Mouse (Mus musculus) G1E (cell line): ENCODE results near the gene Pmel. TPM values are rescaled to one million over a fixed set of nuclear protein-coding genes. Genes with fewer than 3 reads are reported as not detected.
A peak's percentile ranks its signal among the peaks of the same experiment; 100 is the strongest.

ENCODE experiments used
- ATAC-seq: 2 replicates; pipeline ENCODE4 v1.8.0; 2016; ENCODE audit warnings: mild to moderate bottlenecking; ENCODE audit not compliant: insufficient number of reproducible peaks, poor library complexity, low FRiP score, severe bottlenecking; ENCODE audit errors: extremely low read depth
- DNase-seq: peaks from one replicate; pipeline ENCODE4 v3.0.0; 2012; ENCODE audit warnings: low spot score
- H3K27me3 ChIP-seq: 2 replicates; pipeline ENCODE4 v1.6.1; 2012; ENCODE audit warnings: mild to moderate bottlenecking, low read length, inconsistent platforms; ENCODE audit not compliant: insufficient read depth
- H3K36me3 ChIP-seq: replicated peaks from 2 replicates; pipeline ENCODE3; 2012; ENCODE audit warnings: mild to moderate bottlenecking, inconsistent platforms
- H3K4me1 ChIP-seq: 2 replicates; pipeline ENCODE4 v1.6.1; 2012; ENCODE audit warnings: low read depth, low read length, inconsistent platforms, mixed read lengths; ENCODE audit not compliant: insufficient read depth
- H3K4me3 ChIP-seq: 2 replicates; pipeline ENCODE4 v1.5.1; 2012; ENCODE audit warnings: low read depth, mild to moderate bottlenecking, inconsistent platforms, low read length, moderate library complexity, mixed read lengths
- H3K9me3 ChIP-seq: replicated peaks from 2 replicates; pipeline ENCODE4 v1.6.1; 2012; ENCODE audit warnings: inconsistent platforms
- CTCF ChIP-seq: IDR thresholded peaks from 2 replicates; pipeline ENCODE4 v1.5.1; 2012; ENCODE audit warnings: low read depth, low read length, inconsistent platforms, mixed read lengths
- GATA1 ChIP-seq: IDR thresholded peaks from 2 replicates; pipeline ENCODE4 v1.6.1; 2012; ENCODE audit warnings: borderline replicate concordance, low read length, inconsistent platforms, mixed read lengths
- GATA2 ChIP-seq: IDR thresholded peaks from 2 replicates; pipeline ENCODE4 v1.6.1; 2012; ENCODE audit warnings: low read depth, low read length, inconsistent platforms, borderline replicate concordance
- POLR2AphosphoS5 ChIP-seq: IDR thresholded peaks from 2 replicates; pipeline ENCODE4 v1.6.1; 2012; ENCODE audit warnings: low read depth, low read length, inconsistent platforms; ENCODE audit not compliant: insufficient replicate concordance
- TAL1 ChIP-seq: conservative IDR thresholded peaks from 2 replicates; pipeline ENCODE4 v1.6.1; 2012; ENCODE audit warnings: low read depth, low read length, inconsistent platforms, mixed read lengths
- polyA plus RNA-seq: library from polyadenylated mRNA; stranded (reverse); fragments of >175 nt; gene quantifications from 2 replicates; pipeline ENCODE4 v1.2.3, GENCODE M21; 2012
- total RNA-seq, 2 experiments: library from RNA; stranded (forward) in 1 of 2; stranded (reverse) in 1 of 2; fragments of 200-1000 nt in 1 of 2; fragments of >200 nt in 1 of 2; fragmentation: Nextera tagmentation in 1 of 2; gene quantifications; 2 replicates each; pipeline ENCODE4 v1.2.3; 2014 to 2017

The Pmel gene
- total and polyA plus RNA-seq, 3 experiments = 0.05 to 2.4 (median 0.76) TPM

DNA sequence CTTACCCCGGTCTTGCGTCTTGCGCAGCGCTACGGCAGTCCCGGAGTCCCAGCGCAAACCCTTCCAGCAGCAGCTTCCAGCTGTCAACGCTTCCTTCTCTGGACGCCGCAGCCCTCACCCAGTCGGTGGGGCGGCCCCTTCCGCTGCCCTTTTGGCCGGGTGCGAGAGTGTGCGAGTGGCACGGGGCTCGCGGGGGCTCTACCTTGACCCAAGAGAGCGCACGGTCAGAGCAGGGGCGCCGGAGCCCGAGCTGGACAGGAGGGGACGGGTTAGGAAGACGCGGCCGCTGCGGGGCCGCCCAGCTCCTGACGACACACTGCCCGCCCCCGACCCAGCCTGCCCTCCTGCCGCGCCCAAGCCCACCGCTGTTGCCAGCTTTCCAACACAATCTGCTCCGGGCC, 39.8 kb downstream of the Pmel start:
- no peak for ATAC-seq

DNA sequence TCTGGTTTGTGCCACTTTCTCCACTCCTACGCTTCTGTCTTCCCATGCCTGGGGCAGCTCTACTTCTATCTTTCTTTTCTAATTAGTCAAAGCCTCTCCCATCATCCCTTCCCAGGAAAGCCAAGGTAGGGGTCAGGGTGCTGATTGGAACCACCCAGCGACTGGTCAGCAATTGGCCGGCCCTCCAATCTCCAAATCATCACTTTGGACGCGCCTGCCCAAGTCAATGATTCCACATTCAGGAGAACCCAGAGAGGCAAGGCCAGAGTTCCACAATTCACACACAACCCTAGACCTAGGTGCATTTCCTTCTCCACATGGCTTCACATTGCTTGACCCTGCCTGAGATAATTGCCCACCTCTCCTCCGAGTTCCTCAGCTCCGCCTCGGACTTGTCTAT, 40.2 kb downstream of the Pmel start:
- no peaks in the 10 kb centered on the region for H3K36me3 ChIP-seq
- H3K9me3 ChIP-seq = no peaks in the 10 kb centered on the region
- DNase-seq (no peak), ATAC-seq (no peak)
- H3K27me3 ChIP-seq = peaks cover 6% of the 10 kb centered on the region
- TF ChIP-seq GATA1 (no peak), TAL1 (no peak), CTCF (no peak), GATA2 (no peak), POLR2AphosphoS5 (no peak)
- H3K4me3 ChIP-seq = peak overlapping the region; percentile 70
- peaks cover 56% of the 10 kb centered on the region for H3K4me1 ChIP-seq

More for the DNA sequence above, 39.8 kb downstream of the Pmel start:
- peaks cover 6% of the 10 kb centered on the region for H3K27me3 ChIP-seq
- H3K4me1 ChIP-seq = peaks cover 53% of the 10 kb centered on the region
- no peaks in the 10 kb centered on the region for H3K36me3 ChIP-seq
- no peak for DNase-seq
- H3K9me3 ChIP-seq = no peaks in the 10 kb centered on the region
- H3K4me3 ChIP-seq = peak overlapping the region; percentile 70
- TF ChIP-seq CTCF (no peak), TAL1 (no peak), GATA2 (no peak), GATA1 (no peak), POLR2AphosphoS5 (no peak)

DNA sequence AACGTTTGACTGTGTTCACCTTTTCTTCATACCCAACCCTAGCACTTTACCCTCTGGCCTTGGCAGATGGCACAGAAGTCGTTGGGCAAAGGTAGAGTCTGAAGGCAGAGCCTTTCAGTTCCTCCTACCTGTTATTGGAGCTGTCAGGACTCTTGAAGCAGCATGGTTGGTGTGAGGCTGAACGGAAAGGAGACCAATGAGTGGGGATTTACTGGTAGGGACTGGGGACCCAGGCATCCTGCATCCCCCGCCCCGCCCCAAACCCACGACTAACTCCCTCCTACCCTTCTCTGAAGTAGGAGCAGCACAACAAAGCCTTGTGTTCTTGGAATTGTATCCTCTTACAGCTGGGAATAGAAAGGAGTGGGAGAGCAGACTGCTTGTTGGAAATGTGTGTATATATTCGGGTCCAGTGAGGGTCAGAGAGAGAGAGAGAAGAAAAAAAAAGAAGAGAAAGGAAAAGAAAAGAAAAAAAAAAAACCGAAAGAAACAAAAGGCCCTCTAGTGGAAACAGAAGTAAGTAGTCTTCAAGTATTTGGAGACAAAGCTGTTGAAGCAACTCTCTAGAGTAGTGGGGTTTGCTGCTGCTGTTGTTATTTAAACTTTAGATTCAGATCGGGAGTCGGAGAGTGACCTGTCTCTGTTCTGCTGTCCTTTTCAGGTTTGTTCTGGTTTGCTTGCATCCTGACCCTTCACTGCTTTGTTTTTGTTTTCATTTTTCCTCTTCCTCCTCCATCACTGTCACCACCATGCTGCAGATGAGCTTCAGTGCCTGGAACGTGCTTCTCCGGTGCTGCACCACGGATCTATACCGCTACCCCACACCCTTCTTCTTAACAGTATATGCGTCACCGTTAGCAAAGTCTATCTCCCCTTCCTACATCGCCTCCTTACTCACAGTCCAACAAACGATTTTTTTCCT, 40.9 kb downstream of the Pmel start, which contains the start of gene Dgka:
Dgka (minus strand) TSS at position 176 of the 922 bp plus-strand sequence.
- TF ChIP-seq TAL1 (no peak), GATA2 (no peak), GATA1 (no peak), POLR2AphosphoS5 (no peak), CTCF (no peak)
- ATAC-seq (no peak), DNase-seq (no peak)
- Histone ChIP-seq H3K4me3 (peak within 1 kb of the TSS; percentile 70), H3K27me3 (peaks cover 6% of the 10 kb centered on the region), H3K36me3 (peaks cover 4% of the 10 kb centered on the region), H3K9me3 (no peaks in the 10 kb centered on the region), H3K4me1 (peaks cover 63% of the 10 kb centered on the region)

DNA sequence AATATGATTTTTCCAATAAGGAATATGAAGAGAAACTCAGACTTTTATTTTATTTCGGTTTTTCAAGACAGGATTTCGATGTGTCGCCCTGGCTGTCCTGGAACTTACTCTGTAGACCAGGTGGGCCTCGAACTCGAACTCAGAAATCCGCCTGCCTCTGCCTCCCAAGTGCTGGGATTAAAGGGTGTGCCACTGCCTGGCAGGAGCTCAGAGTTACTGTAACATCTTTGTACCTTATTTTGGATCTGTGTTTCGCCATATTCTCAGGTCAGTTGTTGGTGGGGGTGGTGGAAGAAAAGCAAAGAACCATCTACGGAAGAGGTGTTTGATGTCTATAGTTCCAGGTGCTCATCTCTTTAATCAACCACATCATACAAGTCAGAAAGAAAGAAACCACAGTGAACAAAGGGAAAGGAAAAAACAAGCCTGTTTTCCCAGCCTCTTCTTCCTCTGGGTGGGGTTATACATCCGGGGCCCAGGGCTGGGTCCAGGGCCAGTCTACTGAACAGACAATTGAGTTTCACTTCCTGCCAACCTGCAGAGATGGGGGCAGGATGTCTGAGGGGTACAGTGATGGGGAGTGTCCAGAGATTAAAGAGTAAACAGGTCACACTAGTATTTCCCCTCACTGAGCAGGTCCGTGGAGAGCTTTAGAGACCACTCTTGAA, 42.1 kb downstream of the Pmel start:
- Histone ChIP-seq H3K4me3 (no peak overlapping the region), H3K27me3 (peaks cover 6% of the 10 kb centered on the region), H3K9me3 (no peaks in the 10 kb centered on the region), H3K36me3 (peaks cover 15% of the 10 kb centered on the region), H3K4me1 (peaks cover 62% of the 10 kb centered on the region)
- TF ChIP-seq GATA1 (no peak), POLR2AphosphoS5 (no peak), CTCF (no peak), GATA2 (no peak), TAL1 (no peak)
- ATAC-seq = no peak
- DNase-seq = no peak

DNA sequence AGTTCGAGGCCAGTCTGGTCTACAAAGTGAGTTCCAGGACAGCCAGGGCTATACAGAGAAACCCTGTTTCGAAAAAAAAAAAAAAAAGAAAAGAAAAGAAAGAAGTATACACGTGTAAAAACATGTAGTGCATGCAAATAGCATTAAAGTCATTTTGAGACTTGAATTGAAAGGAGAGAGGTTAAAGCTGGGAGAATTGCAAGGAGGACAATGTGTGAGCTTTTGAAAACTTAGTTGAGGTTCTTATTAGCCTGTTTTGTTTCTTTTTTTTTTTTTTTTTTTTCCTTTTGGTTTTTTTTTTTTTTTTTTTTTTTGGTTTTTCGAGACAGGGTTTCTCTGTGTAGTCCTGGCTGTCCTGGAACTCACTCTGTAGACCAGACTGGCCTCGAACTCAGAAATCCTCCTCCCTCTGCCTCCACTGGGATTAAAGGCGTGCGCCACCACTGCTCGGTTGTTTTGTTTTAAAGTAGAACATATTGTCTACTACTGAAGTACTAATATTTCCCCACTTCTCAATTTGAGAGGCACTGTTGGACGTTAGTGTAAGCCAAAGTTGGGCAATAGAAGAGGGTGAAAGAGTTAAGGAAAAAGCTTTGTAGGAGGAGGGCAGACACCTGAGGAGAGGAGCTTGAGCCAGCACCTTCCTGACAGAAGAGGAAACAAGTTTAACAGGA, 43.1 kb downstream of the Pmel start:
- Histone ChIP-seq H3K4me1 (peaks cover 62% of the 10 kb centered on the region), H3K4me3 (peak overlapping the region; percentile 78), H3K9me3 (no peaks in the 10 kb centered on the region), H3K27me3 (peaks cover 6% of the 10 kb centered on the region), H3K36me3 (peaks cover 22% of the 10 kb centered on the region)
- DNase-seq (no peak), ATAC-seq (no peak)
- no peak for TF ChIP-seq GATA2
- no peak for TF ChIP-seq CTCF
- TF ChIP-seq POLR2AphosphoS5 = no peak
- no peak for TF ChIP-seq GATA1
- no peak for TF ChIP-seq TAL1

DNA sequence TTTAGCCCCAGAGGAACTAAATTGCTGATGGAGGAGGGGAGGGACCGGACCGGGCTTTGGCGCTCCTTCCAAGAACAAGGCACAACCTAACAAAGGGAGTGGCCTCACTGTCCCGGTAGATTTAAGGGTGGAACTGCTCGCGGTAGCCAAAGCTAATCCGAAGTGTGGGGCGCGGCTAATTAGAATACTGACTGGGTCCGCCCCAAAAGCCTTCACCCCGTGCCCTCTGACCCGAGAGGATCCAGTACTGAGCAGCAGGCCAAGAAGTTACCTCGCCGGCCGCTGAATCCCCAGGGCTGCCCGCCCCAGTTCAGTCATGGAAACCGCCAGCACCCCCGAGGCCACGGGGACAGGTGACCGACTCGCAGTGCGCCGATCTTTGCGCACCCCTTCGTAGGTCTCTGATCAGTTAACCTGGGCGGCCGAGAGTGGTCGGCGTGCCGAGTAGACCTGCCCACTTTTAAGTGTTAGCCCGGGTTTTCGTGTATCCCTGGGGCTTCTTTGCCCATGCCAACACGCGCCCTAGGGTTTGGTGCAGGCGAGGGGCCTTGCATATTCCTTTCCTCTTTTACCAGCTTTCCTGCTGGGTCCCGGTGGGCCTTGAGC, 43.8 kb downstream of the Pmel start, which contains the start of gene Pym1:
Pym1 (plus strand) TSS at position 244 of the 606 bp plus-strand sequence.
- Histone ChIP-seq H3K36me3 (peaks cover 28% of the 10 kb centered on the region), H3K4me1 (peaks cover 62% of the 10 kb centered on the region), H3K4me3 (peak within 1 kb of the TSS; percentile 78), H3K9me3 (no peaks in the 10 kb centered on the region), H3K27me3 (peaks cover 3% of the 10 kb centered on the region)
- peak; percentile 88 for ATAC-seq
- DNase-seq = peak; percentile 84
- TF ChIP-seq POLR2AphosphoS5 (0 out of 2 replicates have a peak, but pooled peaks have one; percentile 21), TAL1 (no peak), GATA2 (no peak)
